Mouse (Mus musculus) forebrain, embryonic 13.5 days (tissue): ENCODE data around the gene Arhgap31. TPM values are rescaled to one million over a fixed set of nuclear protein-coding genes. Genes with fewer than 3 reads are reported as not detected.
"Not testable (repeated sequence)": the region's sequence is repeated elsewhere in the genome, so short reads cannot be mapped to it uniquely, and the experiment has no call there.

Experiments used
- ATAC-seq: fragments of 200-750 bp; cut with Nextera tagmentation; 2 replicates; pipeline ENCODE4 v1.8.0; 2017
- H3K27ac ChIP-seq: fragments of 300-500 bp; sonication (generic); 2 replicates; pipeline ENCODE4 v1.5.1; 2015; ENCODE audit warnings: inconsistent platforms, mild to moderate bottlenecking, moderate library complexity
- H3K27me3 ChIP-seq: fragments of 300-500 bp; sonication (generic); 2 replicates; pipeline ENCODE4 v1.6.1; 2015; ENCODE audit warnings: mild to moderate bottlenecking, inconsistent platforms
- H3K36me3 ChIP-seq: fragments of 300-500 bp; sonication (generic); 2 replicates; pipeline ENCODE4 v1.6.1; 2015; ENCODE audit warnings: mild to moderate bottlenecking, inconsistent platforms; ENCODE audit not compliant: poor library complexity, severe bottlenecking
- H3K4me1 ChIP-seq: fragments of 300-500 bp; sonication (generic); 2 replicates; pipeline ENCODE4 v1.6.1; 2015; ENCODE audit warnings: inconsistent platforms
- H3K4me2 ChIP-seq: fragments of 300-500 bp; sonication (generic); 2 replicates; pipeline ENCODE4 v1.6.1; 2015; ENCODE audit warnings: inconsistent platforms, mild to moderate bottlenecking, moderate library complexity
- H3K4me3 ChIP-seq: fragments of 300-500 bp; sonication (generic); 2 replicates; pipeline ENCODE4 v1.5.1; 2015; ENCODE audit warnings: mild to moderate bottlenecking, inconsistent platforms
- H3K9ac ChIP-seq: fragments of 300-500 bp; sonication (generic); 2 replicates; pipeline ENCODE4 v1.6.1; 2015; ENCODE audit warnings: mild to moderate bottlenecking, inconsistent platforms
- H3K9me3 ChIP-seq: fragments of 300-500 bp; sonication (generic); replicated peaks from 2 replicates; pipeline ENCODE4 v1.6.1; 2016; ENCODE audit warnings: inconsistent platforms
- WGBS: fragments of 180-500 bp; shearing (Covaris S2); methylation state at CpG from one replicate; pipeline ENCODE4 v1.1.7; 2015; 5-methylcytosine and 5-hydroxymethylcytosine counted together
- polyA plus RNA-seq: library from polyadenylated mRNA; unstranded; fragments of >200 nt; fragmentation: Nextera tagmentation; extraction: Ambion mirVana; gene quantifications from 2 replicates; pipeline ENCODE4 v1.2.1, GENCODE M21; 2015

Gene Arhgap31
- polyA plus RNA-seq, 1 experiment from 2014 or later: 3.6 TPM

DNA sequence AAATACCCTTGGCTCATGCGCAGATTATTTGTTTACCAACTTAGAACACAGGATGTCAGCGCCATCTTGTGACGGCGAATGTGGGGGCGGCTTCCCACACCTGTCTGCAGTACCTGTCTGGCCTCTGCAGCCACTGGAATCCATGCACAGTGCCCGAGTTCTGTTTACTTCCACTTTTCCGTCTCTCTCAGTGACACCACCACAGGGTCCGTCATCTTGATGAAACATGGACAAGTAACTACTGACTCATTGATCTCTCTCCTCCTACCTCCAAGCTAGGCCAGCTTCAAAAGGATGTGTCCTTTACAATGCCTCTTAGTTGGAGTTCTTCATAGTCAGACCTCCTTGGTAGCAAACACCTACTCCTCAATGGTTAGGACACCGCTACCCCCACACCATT is 8.3 kb upstream of the Arhgap31 start:
- H3K9ac ChIP-seq: no peak overlapping the region
- H3K27me3 ChIP-seq: no peaks in the 10 kb centered on the region
- no peak overlapping the region for H3K4me3 ChIP-seq
- WGBS: 96% methylated on average over 9 of the region's 9 CpGs
- H3K4me2 ChIP-seq: no peak overlapping the region
- H3K4me1 ChIP-seq: no peaks in the 10 kb centered on the region
- ATAC-seq: no peak
- no peak overlapping the region for H3K27ac ChIP-seq
- no peaks in the 10 kb centered on the region for H3K9me3 ChIP-seq
- no peaks in the 10 kb centered on the region for H3K36me3 ChIP-seq

DNA sequence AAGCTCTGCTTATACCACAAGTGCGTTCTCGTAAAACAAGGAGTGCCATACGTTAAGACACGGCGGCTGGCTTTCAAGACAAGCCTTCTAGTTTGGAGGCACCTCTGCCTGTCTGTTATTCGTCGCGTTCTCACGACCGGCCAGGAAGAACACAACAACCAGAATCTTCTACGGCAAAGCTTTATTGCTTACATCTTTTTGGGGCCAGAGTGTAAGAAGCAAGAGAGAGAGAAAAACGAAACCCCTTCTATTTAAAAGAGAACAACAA is 1.1 kb upstream of the Arhgap31 start:
- H3K27ac ChIP-seq, H3K9me3 ChIP-seq, H3K27me3 ChIP-seq, H3K4me1 ChIP-seq, ATAC-seq, H3K4me3 ChIP-seq, H3K9ac ChIP-seq, H3K36me3 ChIP-seq: not testable (repeated sequence)
- peak overlapping the region; percentile 87 for H3K4me2 ChIP-seq
- 68% methylated on average over 11 of the region's 12 CpGs for WGBS

DNA sequence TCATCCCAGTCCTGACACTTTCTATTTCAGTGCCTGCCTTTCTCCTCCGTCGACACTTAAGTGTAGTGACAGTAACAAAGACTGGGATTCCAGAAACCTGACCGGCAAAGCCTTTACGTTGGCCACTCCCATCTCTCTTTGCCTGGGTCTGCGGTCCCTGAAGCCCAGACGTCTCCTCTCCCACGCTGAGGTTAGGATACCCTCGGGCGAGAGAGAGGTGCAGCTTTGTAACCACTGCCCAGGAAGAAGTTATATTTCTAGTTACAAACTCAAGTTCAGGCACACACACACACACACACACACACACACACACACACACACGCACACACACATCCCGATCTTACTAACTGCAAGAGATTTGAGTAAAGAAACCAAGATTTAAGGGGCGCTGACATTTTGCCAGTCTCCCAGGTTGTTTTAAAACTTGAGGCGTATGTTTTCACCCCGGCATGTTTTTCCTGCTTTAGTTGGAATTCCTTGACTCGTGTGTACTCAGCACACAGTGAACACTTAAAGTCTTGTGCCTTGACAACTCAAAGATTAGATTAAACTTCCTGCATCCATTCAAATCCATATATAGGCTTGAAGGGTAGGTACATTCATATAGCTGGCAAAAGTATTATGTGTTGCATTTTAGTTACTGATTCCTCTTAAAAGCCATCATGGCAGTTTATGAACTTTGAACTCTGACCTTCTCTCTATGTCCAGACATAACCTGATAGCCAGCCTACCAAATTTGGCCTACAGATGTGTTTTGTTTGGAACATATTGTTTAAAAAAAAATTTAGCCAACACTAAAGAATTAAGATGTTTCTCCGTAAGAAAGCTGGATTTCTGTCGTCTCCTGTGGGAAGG is 557 bp upstream of the Arhgap31 start:
- H3K4me2 ChIP-seq: peak overlapping the region; percentile 87
- WGBS: 30% methylated on average over 17 of the region's 17 CpGs
- H3K36me3 ChIP-seq: no peaks in the 10 kb centered on the region
- peak overlapping the region; percentile 70 for H3K4me3 ChIP-seq
- peak overlapping the region; percentile 37 for H3K27ac ChIP-seq
- H3K9ac ChIP-seq: peak overlapping the region; percentile 77
- peaks cover 6% of the 10 kb centered on the region; the same call in 1 of the 2 replicates for H3K4me1 ChIP-seq
- H3K27me3 ChIP-seq: peaks cover 8% of the 10 kb centered on the region; the same call in 1 of the 2 replicates
- H3K9me3 ChIP-seq: no peaks in the 10 kb centered on the region
- peak; percentile 69 for ATAC-seq

DNA sequence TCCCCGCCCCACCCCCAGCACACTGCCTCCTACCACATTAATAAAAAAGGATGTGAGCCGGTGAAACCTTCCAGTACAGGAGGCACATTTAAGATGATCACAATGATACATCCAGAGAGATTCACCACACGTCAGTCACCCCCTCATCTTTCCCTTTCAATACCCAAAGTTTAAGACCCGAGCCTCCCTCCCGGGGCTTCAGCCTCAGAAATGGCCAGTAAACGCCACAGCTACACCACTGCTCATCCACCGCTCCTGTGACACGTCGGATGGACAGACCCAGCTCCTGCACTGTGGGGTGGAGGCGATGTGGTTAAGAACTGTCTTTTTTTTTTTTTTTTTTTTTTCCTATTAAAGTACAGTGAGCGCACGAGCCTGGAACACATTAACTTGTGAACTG is 969 bp downstream of the Arhgap31 start:
- H3K27ac ChIP-seq: no peak overlapping the region
- peaks cover 6% of the 10 kb centered on the region; the same call in 1 of the 2 replicates for H3K4me1 ChIP-seq
- H3K9me3 ChIP-seq: no peaks in the 10 kb centered on the region
- WGBS: 8% methylated on average over 12 of the region's 12 CpGs
- peak overlapping the region; percentile 87 for H3K4me2 ChIP-seq
- ATAC-seq: 0 out of 2 replicates have a peak, but pooled peaks have one; percentile 6
- no peaks in the 10 kb centered on the region for H3K36me3 ChIP-seq
- H3K27me3 ChIP-seq: peaks cover 8% of the 10 kb centered on the region; the same call in 1 of the 2 replicates
- peak overlapping the region; percentile 70 for H3K4me3 ChIP-seq
- peak overlapping the region; percentile 77 for H3K9ac ChIP-seq

DNA sequence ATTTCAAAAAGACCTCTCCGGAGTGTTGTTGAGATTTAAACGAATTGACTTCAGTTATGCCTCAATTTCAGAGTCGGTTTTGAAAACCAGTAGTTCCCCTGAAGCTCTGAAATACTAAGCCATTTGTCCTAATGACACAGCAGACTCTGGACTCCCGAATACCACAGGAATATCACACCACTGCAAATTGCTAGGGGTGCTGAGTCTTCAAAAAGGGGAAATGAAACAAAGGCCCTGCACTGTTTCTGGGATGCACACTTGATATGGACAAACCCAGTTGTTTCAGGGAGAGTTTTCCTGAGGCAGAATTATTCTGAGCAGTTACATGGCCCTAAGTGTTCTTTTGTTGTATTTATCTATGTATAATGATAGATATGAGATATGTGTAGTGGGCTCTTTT is 1.8 kb downstream of the Arhgap31 start:
- 69% methylated on average over 4 of the region's 4 CpGs for WGBS
- H3K4me1 ChIP-seq: peaks cover 6% of the 10 kb centered on the region; the same call in 1 of the 2 replicates
- H3K36me3 ChIP-seq: no peaks in the 10 kb centered on the region
- H3K4me3 ChIP-seq: no peak overlapping the region
- H3K9ac ChIP-seq: no peak overlapping the region
- peaks cover 8% of the 10 kb centered on the region; the same call in 1 of the 2 replicates for H3K27me3 ChIP-seq
- no peak overlapping the region for H3K27ac ChIP-seq
- peak overlapping the region; percentile 87; the same call in 1 of the 2 replicates for H3K4me2 ChIP-seq
- H3K9me3 ChIP-seq: no peaks in the 10 kb centered on the region
- no peak for ATAC-seq

DNA sequence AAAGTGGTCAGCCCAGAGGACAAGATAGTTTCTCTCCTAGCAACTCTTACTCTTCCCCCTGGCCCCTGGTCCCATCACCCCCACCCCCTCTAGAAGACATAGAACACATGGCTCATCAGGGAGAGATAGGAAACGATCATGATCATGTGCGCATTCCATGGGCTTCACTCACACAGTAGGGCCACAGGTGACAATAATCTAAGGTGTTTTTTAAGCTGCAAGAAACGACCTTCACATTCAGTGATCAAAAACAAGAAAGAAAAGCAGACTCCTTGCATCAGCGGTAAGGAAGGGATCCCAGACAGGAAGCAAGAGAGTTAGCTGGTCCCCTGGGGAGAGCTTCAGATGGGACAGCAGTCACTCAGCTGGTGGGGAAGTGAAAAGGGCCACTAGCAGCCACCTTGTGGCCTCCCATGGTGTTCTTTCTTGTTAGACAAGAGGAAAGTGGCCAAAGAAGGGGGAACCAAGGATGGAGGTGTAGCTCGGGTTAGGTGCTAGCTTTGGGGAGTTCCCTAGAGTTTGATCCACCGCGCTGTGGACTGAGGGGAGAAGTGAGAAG is 4.0 kb downstream of the Arhgap31 start:
- ATAC-seq: no peak
- Histone ChIP-seq H3K4me3 (no peak overlapping the region), H3K36me3 (no peaks in the 10 kb centered on the region), H3K9me3 (no peaks in the 10 kb centered on the region), H3K27me3 (peaks cover 8% of the 10 kb centered on the region; the same call in 1 of the 2 replicates), H3K27ac (no peak overlapping the region), H3K9ac (no peak overlapping the region), H3K4me2 (no peak overlapping the region), H3K4me1 (peaks cover 6% of the 10 kb centered on the region; the same call in 1 of the 2 replicates)
- WGBS: 67% methylated on average over 7 of the region's 7 CpGs

DNA sequence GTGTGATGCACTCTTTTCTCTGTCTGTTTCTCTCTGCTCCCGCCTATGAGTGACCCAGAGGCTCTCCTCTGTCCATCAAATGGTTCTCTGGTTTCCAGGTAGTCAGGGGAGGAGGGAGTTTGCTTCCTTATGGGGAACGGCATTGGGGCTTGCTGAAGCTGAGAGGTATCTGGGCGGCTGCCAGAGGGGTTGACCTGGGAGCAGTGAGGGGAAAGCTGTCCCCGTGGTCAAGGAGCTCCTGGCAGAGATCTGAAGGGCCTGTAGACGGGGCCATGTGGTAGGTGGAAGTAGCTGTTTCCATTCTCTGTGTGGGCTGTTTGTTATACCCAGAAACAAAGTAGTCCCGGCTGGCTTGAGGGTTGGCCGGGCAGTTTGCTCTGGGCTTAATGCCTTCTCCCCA is 6.3 kb downstream of the Arhgap31 start:
- H3K4me3 ChIP-seq: no peak overlapping the region
- no peak for ATAC-seq
- no peak overlapping the region for H3K4me2 ChIP-seq
- H3K4me1 ChIP-seq: peaks cover 9% of the 10 kb centered on the region
- H3K36me3 ChIP-seq: no peaks in the 10 kb centered on the region
- H3K9me3 ChIP-seq: no peaks in the 10 kb centered on the region
- H3K9ac ChIP-seq: no peak overlapping the region
- no peak overlapping the region for H3K27ac ChIP-seq
- peaks cover 8% of the 10 kb centered on the region; the same call in 1 of the 2 replicates for H3K27me3 ChIP-seq
- WGBS: 75% methylated on average over 7 of the region's 7 CpGs

DNA sequence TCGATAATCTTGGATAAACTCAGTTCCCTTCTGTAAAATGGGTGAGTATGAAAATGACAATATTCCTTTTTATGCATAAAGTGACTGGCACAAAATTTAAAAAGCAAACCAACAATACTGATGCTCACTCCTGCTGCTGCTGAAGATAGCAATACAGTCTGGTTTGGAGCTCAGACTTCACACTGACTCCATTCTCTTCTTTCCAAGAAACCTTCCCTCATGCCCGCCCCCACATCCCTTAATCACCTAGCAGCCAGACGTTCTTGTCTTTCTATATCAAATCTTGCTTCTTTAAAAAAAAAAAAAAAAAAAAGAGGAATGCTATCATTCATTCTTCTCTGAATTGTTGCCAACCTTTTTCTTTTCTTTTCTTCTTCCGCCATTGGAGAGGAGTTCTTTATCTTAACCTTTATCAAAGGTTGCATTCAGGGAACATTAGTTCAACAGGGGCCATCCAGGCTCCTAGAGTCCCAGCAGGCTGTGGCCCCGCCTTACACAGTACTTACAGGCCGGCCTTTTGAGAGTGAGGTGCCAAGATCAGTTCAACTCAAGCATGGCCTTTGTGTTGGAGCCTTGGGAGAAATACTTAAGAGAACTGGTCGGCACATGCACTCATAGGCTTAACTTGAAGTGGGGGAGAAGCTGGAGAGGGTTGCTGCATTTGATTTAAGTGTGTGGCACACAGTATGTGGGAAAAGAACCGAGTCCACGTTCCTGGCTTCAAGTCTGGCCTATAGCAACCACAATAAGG is 7.4 kb downstream of the Arhgap31 start:
- no peak overlapping the region for H3K27ac ChIP-seq
- no peaks in the 10 kb centered on the region for H3K9me3 ChIP-seq
- ATAC-seq: no peak
- no peak overlapping the region for H3K9ac ChIP-seq
- H3K36me3 ChIP-seq: no peaks in the 10 kb centered on the region
- H3K4me3 ChIP-seq: no peak overlapping the region
- peaks cover 12% of the 10 kb centered on the region for H3K4me1 ChIP-seq
- 47% methylated on average over 9 of the region's 9 CpGs for WGBS
- H3K4me2 ChIP-seq: no peak overlapping the region
- peaks cover 4% of the 10 kb centered on the region; the same call in 1 of the 2 replicates for H3K27me3 ChIP-seq

DNA sequence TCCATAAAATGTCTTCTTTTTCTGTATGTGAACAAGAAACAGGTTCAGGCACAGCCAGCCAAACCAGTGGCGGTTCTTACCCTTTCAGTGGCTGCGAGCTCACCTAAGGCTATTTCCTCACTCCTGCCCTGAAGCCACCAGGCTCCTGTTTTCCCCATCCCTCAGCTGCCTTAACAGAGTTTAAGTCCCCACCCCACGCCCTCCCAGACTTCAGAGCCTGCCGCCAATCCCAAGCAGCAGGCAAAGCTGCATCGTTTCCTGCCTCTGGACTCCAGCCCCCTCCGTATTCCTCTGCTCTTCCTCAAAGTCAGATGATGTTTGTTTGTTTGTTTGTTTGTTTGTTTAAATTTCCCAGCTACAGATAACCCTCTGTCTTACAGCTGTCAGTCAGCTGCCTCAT is 9.6 kb downstream of the Arhgap31 start:
- no peak overlapping the region for H3K9ac ChIP-seq
- H3K4me3 ChIP-seq: no peak overlapping the region
- no peak overlapping the region for H3K4me2 ChIP-seq
- H3K36me3 ChIP-seq: no peaks in the 10 kb centered on the region
- H3K27me3 ChIP-seq: no peaks in the 10 kb centered on the region
- H3K9me3 ChIP-seq: no peaks in the 10 kb centered on the region
- H3K4me1 ChIP-seq: peaks cover 12% of the 10 kb centered on the region
- H3K27ac ChIP-seq: no peak overlapping the region
- WGBS: 54% methylated on average over 6 of the region's 6 CpGs
- no peak for ATAC-seq

DNA sequence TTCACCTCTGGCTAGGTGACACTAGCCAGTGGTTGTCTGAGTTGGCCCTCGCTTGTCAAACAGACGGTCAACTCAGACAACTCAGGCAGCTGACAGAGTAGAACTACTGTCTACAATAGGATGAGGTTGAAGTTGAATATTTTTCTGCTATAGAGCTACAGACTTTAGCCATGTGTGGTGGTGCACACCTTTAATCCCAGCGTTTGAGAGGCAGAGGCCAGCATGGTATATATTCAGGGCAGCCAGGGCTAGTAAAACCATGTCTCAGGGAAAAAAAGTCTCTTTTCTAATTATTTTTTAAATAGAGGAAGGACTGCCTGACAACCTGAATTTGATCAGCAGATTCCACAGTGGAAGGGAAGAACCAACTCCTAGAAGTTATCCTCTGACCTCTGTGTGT is 10.8 kb downstream of the Arhgap31 start:
- 0 out of 2 replicates have a peak overlapping the region, but pooled peaks have one; percentile 32 for H3K27ac ChIP-seq
- no peaks in the 10 kb centered on the region for H3K36me3 ChIP-seq
- H3K9me3 ChIP-seq: no peaks in the 10 kb centered on the region
- H3K4me3 ChIP-seq: no peak overlapping the region
- no peak overlapping the region for H3K9ac ChIP-seq
- peaks cover 12% of the 10 kb centered on the region for H3K4me1 ChIP-seq
- H3K27me3 ChIP-seq: no peaks in the 10 kb centered on the region
- no peak for ATAC-seq
- H3K4me2 ChIP-seq: peak overlapping the region; percentile 38
- 82% methylated on average over 3 of the region's 3 CpGs for WGBS

DNA sequence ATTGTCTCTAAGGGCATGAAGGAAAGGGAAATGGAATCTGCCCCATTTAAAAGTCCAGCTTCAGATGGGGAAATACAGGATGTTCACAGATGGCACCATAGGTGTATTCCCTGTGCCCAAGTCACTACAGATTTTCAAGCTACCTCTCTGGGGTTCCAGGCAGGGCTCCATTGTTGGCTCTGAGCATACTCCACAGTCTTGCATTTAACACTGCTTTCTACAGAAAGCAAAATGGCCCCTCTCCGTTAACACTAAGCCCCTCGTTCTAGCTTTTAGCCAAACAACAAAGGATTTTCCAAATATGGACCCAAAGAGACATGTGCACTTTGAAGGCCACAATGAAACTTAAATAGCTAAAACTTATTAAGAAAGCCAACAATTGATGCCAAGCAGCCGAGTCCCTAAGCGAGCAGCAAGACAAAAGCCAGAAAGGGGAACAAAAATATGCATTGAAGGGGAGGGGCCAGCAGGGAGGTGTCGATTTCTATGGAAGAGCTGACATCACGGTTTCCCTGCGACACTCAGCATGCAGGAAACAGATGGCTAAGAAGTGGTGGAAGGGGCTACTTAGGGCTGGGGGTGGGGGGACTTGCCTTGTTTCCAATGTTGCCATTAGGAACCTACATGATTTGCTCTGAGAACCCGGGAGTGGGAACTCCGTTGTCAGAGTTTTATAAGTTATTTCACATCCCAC is 11.4 kb downstream of the Arhgap31 start:
- Histone ChIP-seq H3K27ac (peak overlapping the region; percentile 32; the same call in 1 of the 2 replicates), H3K4me2 (peak overlapping the region; percentile 38), H3K36me3 (no peaks in the 10 kb centered on the region), H3K9me3 (no peaks in the 10 kb centered on the region), H3K4me1 (peaks cover 12% of the 10 kb centered on the region), H3K4me3 (no peak overlapping the region), H3K9ac (peak overlapping the region; percentile 26; the same call in 1 of the 2 replicates), H3K27me3 (no peaks in the 10 kb centered on the region)
- 13% methylated on average over 9 of the region's 9 CpGs for WGBS
- peak; percentile 87 for ATAC-seq
